Comparison of ENCODE assay signal across 8 mouse cellular contexts in genomic region chr13:107325707-107326495, GRCm38 (mm10).
A peak's percentile ranks its signal among the peaks of the same experiment; 100 is the strongest.
DNase-seq lines count a peak whose midpoint lies in the region; ATAC-seq and TF ChIP-seq lines count a peak whose summit lies in the region.

No protein-coding gene starts in this region.

- H3K36me3 ChIP-seq in heart, adult 2 months (ENCODE audit: control insufficient read depth, insufficient read depth, low read length): no peaks in the 10 kb centered on the region
- H3K36me3 ChIP-seq in heart, embryonic 11.5 days (ENCODE audit: control insufficient read depth, insufficient read depth, low read length): no peaks in the 10 kb centered on the region

- DNase-seq in heart, adult 2 months: peak; percentile 28 to 53
- DNase-seq in T-cell, adult 2 months (ENCODE audit: low spot score): peak; percentile 12
- peak; percentile 45 to 75 for DNase-seq in cerebellum, postnatal 4 days (ENCODE audit: low spot score in 2 of 2)
- DNase-seq in gonadal fat pad, adult 2 months (ENCODE audit: low read depth): peak; percentile 28
- DNase-seq in layer of hippocampus, adult 9-10 months (ENCODE audit: low spot score): peak; percentile 63
- peak; percentile 2 to 14 for DNase-seq in thymus, adult 18-20 months

- intact Hi-C loops in heart, adult 2 months (cut with DNase I): loop anchor here (2.0 to 5.0 kb wide), 2 partner anchors 716 to 827 kb away; partner anchors contain the start of gene Smim15

- H3K27ac ChIP-seq in heart, adult 2 months: no peak overlapping the region
- no peak overlapping the region for H3K27ac ChIP-seq in heart, embryonic 11.5 days (ENCODE audit: low read depth, low read length)

- no peaks in the 10 kb centered on the region for H3K4me1 ChIP-seq in heart, adult 2 months (ENCODE audit: control insufficient read depth, insufficient read depth, low read length)
- H3K4me1 ChIP-seq in heart, embryonic 11.5 days (ENCODE audit: control insufficient read depth, insufficient read depth, low read length): no peaks in the 10 kb centered on the region

- WGBS in heart, adult 2 months: 44% methylated on average over 3 of the region's 3 CpGs
- 53% methylated on average over 3 of the region's 3 CpGs for WGBS in heart, embryonic 11.5 days (ENCODE audit: insufficient replicate concordance)

- no peak overlapping the region for H3K9ac ChIP-seq in heart, adult 2 months (ENCODE audit: low read depth, low read length)
- H3K9ac ChIP-seq in heart, embryonic 11.5 days (ENCODE audit: low read depth, low read length): no peak overlapping the region

- peak; percentile 88 for TF ChIP-seq CTCF in heart, adult 2 months (IDR thresholded peaks at IDR 0.05)

- no peaks in the 10 kb centered on the region for H3K79me2 ChIP-seq in heart, adult 2 months (replicated peaks; ENCODE audit: control insufficient read depth, insufficient read depth, low read length)

- no peaks in the 10 kb centered on the region for H3K27me3 ChIP-seq in heart, adult 2 months (ENCODE audit: control insufficient read depth, insufficient read depth, low read length)
- no peaks in the 10 kb centered on the region for H3K27me3 ChIP-seq in heart, embryonic 11.5 days (ENCODE audit: control insufficient read depth, insufficient read depth, low read length)

- TF ChIP-seq EP300 in heart, adult 2 months (IDR thresholded peaks at IDR 0.05; ENCODE audit: insufficient read depth, low read depth, low read length): 0 out of 2 replicates have a peak, but pooled peaks have one; percentile 48

- H3K9me3 ChIP-seq in heart, embryonic 11.5 days (replicated peaks; ENCODE audit: control insufficient read depth, low read length): no peaks in the 10 kb centered on the region

- no peak overlapping the region for H3K4me2 ChIP-seq in heart, embryonic 11.5 days

- no peak overlapping the region for H3K4me3 ChIP-seq in heart, adult 2 months
- no peak overlapping the region for H3K4me3 ChIP-seq in heart, embryonic 11.5 days (ENCODE audit: low read depth, low read length)

- ATAC-seq in heart, embryonic 11.5 days (replicated peaks; ENCODE audit: insufficient number of reproducible peaks, low FRiP score, low TSS enrichment): no peak
- peak; percentile 92 for ATAC-seq in megakaryocyte progenitor cell, adult 5-6 weeks (replicated peaks; ENCODE audit: poor library complexity)

- no peak for TF ChIP-seq POLR2A in heart, adult 2 months (IDR thresholded peaks at IDR 0.05; ENCODE audit: insufficient read depth, low read depth, low read length)

Comparison
In these comparisons a context has a peak if more than half of its experiments do, and no peak if none do; other contexts are left out.
1. DNase-seq: peak in every context shown above with its lines; median percentile 63 in layer of hippocampus, adult 9-10 months; 60 in cerebellum, postnatal 4 days; 40 in heart, adult 2 months; 28 in gonadal fat pad, adult 2 months; 12 in T-cell, adult 2 months; 8 in thymus, adult 18-20 months.